Comparison of ENCODE assay signal across 19 mouse cellular contexts in the genomic region with DNA sequence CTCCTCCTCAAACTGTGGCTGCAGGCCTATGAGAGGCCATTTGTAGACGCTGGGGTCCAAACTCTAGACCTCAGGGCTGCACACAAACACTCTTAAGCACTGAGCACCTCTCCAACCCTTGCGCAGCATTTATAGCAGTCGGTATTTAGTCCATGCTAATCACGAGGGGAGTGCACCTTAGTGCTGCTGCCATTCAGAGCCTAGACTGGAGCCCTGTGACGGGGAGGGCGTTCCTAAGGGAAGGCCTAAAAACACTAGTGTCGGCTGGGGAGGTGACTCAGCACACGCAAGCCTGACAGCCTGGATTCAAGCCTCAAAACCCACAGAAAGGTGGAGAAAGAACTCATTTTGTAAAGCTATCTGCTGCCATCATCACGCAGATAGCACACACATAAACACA.
"Had no signal": no experiment of that assay in that cellular context is flagged by ENCODE, and none has a peak within 500 bp of the region (broad histone marks: within the 10 kb centered on the region; RNA-seq: fewer than 3 reads in every experiment).

No protein-coding gene starts in this region.

- H3K27ac ChIP-seq: kidney, embryonic 15.5 days; left cerebral cortex, adult 2 months; liver, embryonic 13.5 days; macrophage; stomach, embryonic 15.5 days had no signal

- H3K4me3 ChIP-seq: kidney, embryonic 15.5 days; left cerebral cortex, adult 2 months; liver, embryonic 13.5 days; megakaryocyte, embryonic 14.5 days; stomach, embryonic 15.5 days had no signal

- H3K4me1 ChIP-seq: kidney, embryonic 15.5 days; liver, embryonic 13.5 days; stomach, embryonic 15.5 days had no signal

- H3K9me3 ChIP-seq: kidney, embryonic 15.5 days; liver, embryonic 13.5 days; megakaryocyte, embryonic 14.5 days; stomach, embryonic 15.5 days had no signal

- H3K27me3 ChIP-seq: kidney, embryonic 15.5 days; liver, embryonic 13.5 days; megakaryocyte, embryonic 14.5 days; stomach, embryonic 15.5 days had no signal

- H3K4me2 ChIP-seq: kidney, embryonic 15.5 days; liver, embryonic 13.5 days; midbrain, embryonic 11.5 days; stomach, embryonic 15.5 days had no signal

- H3K9ac ChIP-seq: kidney, embryonic 15.5 days; liver, embryonic 13.5 days; stomach, embryonic 15.5 days had no signal

- DNase-seq: kidney, adult 8-10 months; kidney, postnatal 10 days; kidney, postnatal 36 days; layer of hippocampus, postnatal 36 days; liver, embryonic 13.5 days; lung, adult 2 months; lung, postnatal 14 days; midbrain, embryonic 14.5 days; right cerebral cortex, adult 18-20 months; right cerebral cortex, postnatal 14 days; right cerebral cortex, postnatal 4 days; thymus, adult 18-20 months; thymus, postnatal 36 days had no signal
